Mouse (Mus musculus) thymus, adult 18-20 months (tissue): ENCODE results near the gene Mbnl2.

ENCODE experiments used
- DNase-seq, 2 experiments: peaks; one replicate each; pipeline ENCODE4 v3.0.0; 2022; ENCODE audit warnings: mixed read lengths in 2 of 2

The Mbnl2 gene

GRCm38 (mm10) chr14:120390231-120390944 lies 114.9 kb downstream of the Mbnl2 start:
- DNase-seq = no peak

- no peak for DNase-seq
These were observed 116.2 kb downstream of the Mbnl2 start for GRCm38 (mm10) chr14:120391701-120392100.

- DNase-seq = no peak
These were observed 117.0 kb downstream of the Mbnl2 start for GRCm38 (mm10) chr14:120392441-120392840.

- no peak for DNase-seq
These were observed 118.0 kb downstream of the Mbnl2 start for GRCm38 (mm10) chr14:120393441-120393840.

GRCm38 (mm10) chr14:120394216-120394615 lies 118.7 kb downstream of the Mbnl2 start:
- no peak for DNase-seq

GRCm38 (mm10) chr14:120394827-120395226 lies 119.4 kb downstream of the Mbnl2 start:
- DNase-seq = no peak

- no peak for DNase-seq
These were observed 120.0 kb downstream of the Mbnl2 start for GRCm38 (mm10) chr14:120395501-120395900.

- peak in 1 of 2 experiments; percentile 19 for DNase-seq
These were observed 122.6 kb downstream of the Mbnl2 start for GRCm38 (mm10) chr14:120397871-120398647.

GRCm38 (mm10) chr14:120399614-120400013 lies 124.1 kb downstream of the Mbnl2 start:
- DNase-seq = no peak

GRCm38 (mm10) chr14:120401158-120401557 lies 125.7 kb downstream of the Mbnl2 start:
- DNase-seq = no peak

GRCm38 (mm10) chr14:120402715-120403114 lies 127.2 kb downstream of the Mbnl2 start:
- DNase-seq = no peak

GRCm38 (mm10) chr14:120404364-120404763 lies 128.9 kb downstream of the Mbnl2 start:
- no peak for DNase-seq

- DNase-seq = no peak
These were observed 129.5 kb downstream of the Mbnl2 start for GRCm38 (mm10) chr14:120404811-120405582.

- no peak for DNase-seq
These were observed 130.1 kb downstream of the Mbnl2 start for GRCm38 (mm10) chr14:120405597-120405996.

GRCm38 (mm10) chr14:120406271-120406670 lies 130.8 kb downstream of the Mbnl2 start:
- no peak for DNase-seq

GRCm38 (mm10) chr14:120406820-120407219 lies 131.4 kb downstream of the Mbnl2 start:
- peak in 1 of 2 experiments; percentile 30 for DNase-seq

- DNase-seq = no peak
These were observed 134.4 kb downstream of the Mbnl2 start for GRCm38 (mm10) chr14:120409854-120410253.

GRCm38 (mm10) chr14:120416886-120417285 lies 141.4 kb downstream of the Mbnl2 start:
- DNase-seq = no peak

GRCm38 (mm10) chr14:120418964-120419363 lies 143.5 kb downstream of the Mbnl2 start:
- no peak for DNase-seq

- DNase-seq = no peak
These were observed 153.0 kb downstream of the Mbnl2 start for GRCm38 (mm10) chr14:120428497-120428896.

- no peak for DNase-seq
These were observed 157.3 kb downstream of the Mbnl2 start for GRCm38 (mm10) chr14:120432773-120433172.

GRCm38 (mm10) chr14:120433931-120434398 lies 158.5 kb downstream of the Mbnl2 start:
- no peak for DNase-seq

GRCm38 (mm10) chr14:120434831-120435230 lies 159.4 kb downstream of the Mbnl2 start:
- DNase-seq = no peak
